Mouse (Mus musculus): ENCODE results near the gene Tmem189.

DNA sequence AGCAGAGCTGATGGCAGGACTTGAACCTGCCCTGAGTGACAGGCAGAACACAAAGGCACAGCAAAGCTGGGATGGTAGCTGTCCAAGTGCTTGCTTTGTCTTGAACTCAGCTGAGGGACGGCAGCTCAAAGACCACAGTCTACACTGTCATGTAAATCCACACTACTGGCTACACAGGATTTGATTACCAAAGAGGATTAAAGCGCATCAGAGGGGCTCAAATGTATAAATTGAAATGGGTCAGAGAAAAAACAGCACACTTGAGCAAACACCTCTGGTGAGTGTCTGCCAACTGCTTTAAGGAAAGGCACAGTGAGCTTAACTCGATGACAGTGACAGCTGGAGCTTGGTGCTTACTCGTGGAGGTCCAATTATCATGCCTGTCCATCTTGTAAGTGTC is 72.2 kb downstream of the Tmem189 start:
- no peak for TF ChIP-seq POLR2A (IDR thresholded peaks at IDR 0.05; ENCODE audit: low read depth, low read length)
- TF ChIP-seq CTCF (conservative IDR thresholded peaks at IDR 0.05; ENCODE audit: insufficient read depth, insufficient read length, low read depth, low read length): no peak

All from kidney, adult 2 months (tissue).